Mouse (Mus musculus) cerebellum, postnatal 10 days (tissue): Measurements from ENCODE around the gene Krtap1-4.

ENCODE experiments used
- DNase-seq, 2 experiments: peaks; one replicate each; pipeline ENCODE4 v3.0.0; 2021; ENCODE audit warnings: mixed read lengths in 2 of 2

Gene Krtap1-4

DNA sequence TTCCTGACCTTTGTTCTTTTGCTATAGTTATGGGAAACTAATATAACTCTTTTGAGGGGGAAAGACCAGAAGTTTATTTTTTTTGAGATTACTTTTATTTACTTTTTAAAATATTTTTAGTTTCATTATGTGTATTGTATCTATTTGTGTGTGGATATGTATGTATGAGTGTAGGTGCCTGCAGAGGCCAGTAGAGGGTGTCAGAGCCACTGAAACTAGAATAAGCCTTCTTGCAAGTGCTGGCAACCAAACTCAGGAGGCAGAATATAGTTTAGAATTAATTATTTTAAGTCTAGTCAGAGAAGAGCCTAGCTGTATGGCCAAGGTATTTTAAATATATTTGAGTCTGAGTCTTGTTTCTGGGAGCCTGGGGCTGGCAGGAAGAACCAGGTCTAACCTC is 35.6 kb downstream of the Krtap1-4 start:
- no peak for DNase-seq

DNA sequence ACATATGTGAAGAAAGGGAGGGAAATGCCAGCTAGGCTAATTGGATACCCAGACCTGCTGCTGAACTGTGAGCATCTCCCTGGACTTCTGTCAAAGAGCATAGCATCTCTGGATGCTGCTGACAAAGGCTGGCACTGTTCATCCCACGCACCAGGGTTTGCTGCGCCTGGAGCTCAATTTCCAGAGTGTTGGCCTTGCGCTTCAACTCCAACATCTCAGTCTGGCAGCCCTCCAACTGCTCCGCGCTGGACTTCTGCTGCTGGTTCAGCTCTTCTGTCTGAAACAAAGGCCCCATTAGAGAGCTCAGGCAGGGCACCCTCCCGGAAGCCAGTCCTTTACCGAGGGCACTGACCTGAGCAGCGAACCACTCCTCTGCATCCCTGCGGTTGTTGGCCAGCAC is 43.7 kb downstream of the Krtap1-4 start:
- peak; percentile 84 to 91 for DNase-seq
